Mouse (Mus musculus): Measurements from ENCODE around the gene Mfng.

The Mfng gene

DNA sequence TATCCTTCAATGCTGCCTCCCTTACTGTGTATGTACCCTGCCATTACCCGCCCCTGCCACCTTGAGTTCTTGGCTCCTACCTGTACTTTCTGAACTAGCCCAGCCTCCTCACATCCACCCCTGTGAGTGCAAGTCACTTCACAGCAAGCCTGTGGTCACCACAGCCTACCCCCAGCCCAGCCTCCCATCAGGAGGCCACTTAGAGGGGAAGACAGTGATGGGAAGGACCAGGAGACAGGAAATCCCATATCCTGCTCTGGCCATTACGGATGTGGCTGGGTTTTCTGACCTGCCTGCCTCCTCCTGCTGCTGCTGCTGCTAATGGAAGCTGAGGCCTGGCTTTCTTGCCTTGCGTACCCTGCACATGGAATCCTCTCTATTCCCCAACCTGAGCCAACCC is 14.8 kb upstream of the Mfng start:
- DNase-seq (ENCODE audit: low spot score in 2 of 2) = no peak

- DNase-seq (ENCODE audit: low spot score in 2 of 2) = no peak
Observed at GRCm38 (mm10) chr15:78787287-78787856, 14.1 kb upstream of the Mfng start.

GRCm38 (mm10) chr15:78786411-78786818 is 13.1 kb upstream of the Mfng start:
- no peak for DNase-seq (ENCODE audit: low spot score in 2 of 2)

DNA sequence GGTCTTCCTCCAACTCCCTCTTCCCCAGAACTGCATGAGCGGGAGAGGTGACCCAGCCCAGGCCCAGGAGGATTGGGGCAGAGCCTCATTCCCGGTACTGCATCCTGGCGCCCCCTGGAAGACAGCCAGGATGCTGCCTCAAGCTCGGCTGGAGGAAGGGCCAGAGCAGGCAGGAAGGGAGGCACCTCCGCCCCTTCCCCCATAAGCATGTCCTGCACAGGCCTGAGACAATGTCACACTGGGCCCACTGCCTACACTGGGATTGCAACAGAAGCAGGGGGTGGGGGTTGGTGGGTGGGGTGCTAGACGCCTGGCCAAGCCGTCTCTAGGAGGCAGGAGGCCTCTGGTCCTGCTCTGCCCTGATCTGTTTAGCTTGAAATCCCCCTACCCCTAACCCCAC is 12.7 kb upstream of the Mfng start:
- no peak for DNase-seq (ENCODE audit: low spot score in 2 of 2)

DNA sequence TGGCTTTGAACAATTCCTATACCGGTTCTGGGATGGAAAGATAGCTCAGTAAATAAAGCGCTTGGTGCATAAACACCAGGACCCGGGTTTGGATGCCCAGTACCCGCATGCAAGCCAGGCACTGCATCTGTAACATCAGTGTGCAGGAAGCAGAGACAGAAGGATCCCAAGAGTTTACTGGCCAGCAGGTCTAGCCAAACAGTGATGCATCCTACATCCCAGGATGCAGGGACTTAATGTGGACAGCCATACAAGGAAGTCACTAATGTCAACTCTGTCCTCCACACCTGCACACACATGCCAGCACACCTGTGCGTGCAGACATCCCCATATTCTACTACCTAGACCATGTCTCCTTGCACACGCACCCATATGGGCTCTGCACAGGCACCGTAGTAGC is 12.0 kb upstream of the Mfng start:
- DNase-seq (ENCODE audit: low spot score in 2 of 2) = no peak

DNA sequence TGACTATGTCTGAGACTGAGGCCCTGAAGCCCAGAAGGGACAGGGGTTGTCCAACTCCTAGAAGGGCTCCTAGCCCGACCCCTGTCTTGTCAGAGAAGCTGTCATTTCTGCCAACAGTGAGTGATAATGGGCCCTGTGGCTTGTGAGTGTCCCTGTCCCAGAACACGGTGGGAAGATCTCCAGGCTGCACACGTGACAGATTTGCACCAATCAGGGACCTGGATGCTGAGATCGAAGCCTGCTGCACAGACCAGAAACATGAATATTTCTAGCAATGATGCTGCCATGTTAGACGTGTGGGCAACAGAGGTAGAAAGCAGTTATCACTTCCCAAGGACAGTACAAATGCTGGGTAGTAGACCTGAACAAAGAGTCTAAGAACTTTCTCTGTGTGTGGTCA is 11.2 kb upstream of the Mfng start:
- DNase-seq (ENCODE audit: low spot score in 2 of 2) = no peak

GRCm38 (mm10) chr15:78782348-78783103 is 9.3 kb upstream of the Mfng start:
- no peak for DNase-seq (ENCODE audit: low spot score in 2 of 2)

DNA sequence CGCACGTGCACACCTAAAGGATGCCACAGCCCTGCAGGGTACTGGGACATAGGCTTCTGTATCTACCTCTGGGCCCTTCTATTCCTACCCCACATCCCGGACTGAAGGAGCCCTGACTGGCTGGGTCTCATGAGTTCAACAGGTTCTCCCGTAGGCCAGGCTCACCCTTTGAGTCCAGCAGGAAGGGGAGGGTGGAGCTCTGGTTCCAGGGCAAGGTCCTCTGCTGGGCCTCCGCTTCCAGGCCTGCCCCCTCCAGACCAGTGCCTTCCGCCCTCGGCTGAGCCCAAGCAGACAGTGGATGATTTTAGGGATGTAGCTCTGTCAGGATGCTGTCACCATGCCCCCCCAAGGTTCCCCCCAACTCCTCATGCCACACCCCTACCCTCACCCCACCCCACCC is 7.6 kb upstream of the Mfng start:
- DNase-seq (ENCODE audit: low spot score in 2 of 2) = no peak

DNA sequence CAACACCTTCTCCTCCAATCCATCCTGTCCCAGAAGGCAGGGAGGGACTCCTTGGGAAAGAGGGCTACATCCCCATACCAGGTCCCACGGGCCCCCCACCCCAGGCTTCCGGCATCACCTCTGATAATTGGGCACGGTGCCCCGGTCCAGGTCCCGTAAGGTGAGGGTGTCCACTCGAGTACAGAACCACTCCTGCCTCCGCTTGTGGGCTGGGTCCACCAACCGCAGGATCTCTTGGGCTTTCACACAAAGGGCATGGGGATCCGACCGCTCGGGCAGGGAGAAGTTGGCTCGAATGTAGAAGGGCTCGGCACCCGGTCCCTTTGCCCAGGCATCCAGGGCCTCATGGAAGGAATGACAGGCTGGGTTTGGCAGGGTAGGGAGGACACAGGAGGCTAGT is 7.1 kb upstream of the Mfng start:
- DNase-seq (ENCODE audit: low spot score in 2 of 2) = no peak

DNA sequence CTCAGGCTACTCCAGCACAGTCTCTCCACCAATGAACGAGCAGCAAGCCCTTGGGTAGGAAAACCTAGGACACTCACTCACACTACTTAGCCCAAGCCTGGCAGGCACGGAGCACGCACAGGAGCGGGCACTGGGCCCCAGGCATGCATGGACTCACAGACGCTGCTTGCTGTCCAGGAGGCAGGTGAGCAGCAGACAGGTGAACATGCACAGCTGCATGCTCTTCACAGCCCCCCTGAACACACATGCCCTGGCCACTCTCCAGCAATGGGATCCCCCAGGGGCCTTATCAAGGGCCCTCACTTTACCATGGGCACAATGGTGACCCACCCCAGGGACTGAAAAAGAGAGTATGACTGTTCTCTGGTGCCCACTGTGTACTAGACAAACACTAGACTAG is 6.4 kb upstream of the Mfng start:
- no peak for DNase-seq (ENCODE audit: low spot score in 2 of 2)

GRCm38 (mm10) chr15:78779253-78779652 is 6.0 kb upstream of the Mfng start:
- DNase-seq (ENCODE audit: low spot score in 2 of 2) = no peak

DNA sequence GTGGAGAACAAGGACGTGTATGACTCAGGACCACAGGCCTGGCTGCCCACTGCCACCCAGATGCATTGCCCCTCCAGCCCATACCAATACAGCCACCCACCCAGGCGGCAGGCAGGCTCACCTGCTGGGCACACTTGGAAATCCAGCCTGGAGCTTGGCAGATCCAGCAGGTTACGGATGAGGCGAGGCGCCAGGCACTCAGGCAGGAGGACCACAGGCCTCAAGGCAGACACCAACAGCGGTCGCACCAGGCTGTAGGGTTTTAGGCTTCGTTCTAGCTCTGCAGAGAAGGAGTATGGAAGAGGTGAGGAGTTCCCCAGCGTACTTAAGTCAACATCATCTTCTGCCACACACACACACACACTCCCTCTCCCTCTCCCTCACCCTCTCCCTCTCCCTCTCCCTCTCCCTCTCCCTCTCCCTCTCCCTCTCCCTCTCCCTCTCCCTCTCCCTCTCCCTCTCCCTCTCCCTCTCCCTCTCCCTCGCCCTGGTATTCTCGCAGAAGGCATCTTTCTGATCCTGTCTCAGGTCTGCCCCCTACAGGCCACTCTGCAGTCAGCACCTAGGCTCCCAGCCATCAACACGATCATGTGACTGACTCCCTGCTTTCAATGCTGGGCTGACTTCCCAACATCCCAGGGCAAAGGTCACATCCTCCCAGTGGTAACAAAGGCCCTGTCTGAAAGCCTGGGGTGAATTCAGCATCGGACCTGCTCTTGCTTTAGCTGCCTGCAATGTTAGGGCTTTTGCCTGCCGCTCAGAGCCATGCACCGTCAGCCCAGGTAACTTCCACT is 5.0 kb upstream of the Mfng start:
- DNase-seq (ENCODE audit: low spot score in 2 of 2) = peak; percentile 92 to 93

DNA sequence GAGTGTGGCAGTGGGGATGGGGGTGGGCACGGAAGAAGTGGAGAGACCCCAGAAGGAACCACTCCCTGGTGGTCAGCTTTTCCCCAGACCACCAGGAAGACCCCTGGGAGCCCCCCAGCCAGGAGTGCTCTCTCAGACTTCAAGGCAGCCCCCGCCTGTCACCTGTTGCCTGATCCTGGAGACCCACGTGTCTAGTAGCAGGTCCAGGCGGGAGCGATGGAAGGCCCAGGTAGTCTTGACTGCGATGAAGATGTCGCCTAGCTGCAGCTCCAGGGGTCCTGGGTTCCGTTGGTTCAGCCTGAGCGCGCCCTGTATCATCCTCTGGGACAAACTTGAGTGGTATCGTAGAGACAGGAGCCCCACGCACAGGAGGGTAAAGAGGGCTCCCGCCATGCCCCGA is 419 bp downstream of the Mfng start:
- no peak for DNase-seq (ENCODE audit: low spot score in 2 of 2)

- DNase-seq (ENCODE audit: low spot score in 2 of 2) = no peak
Observed at GRCm38 (mm10) chr15:78772368-78772763, 909 bp downstream of the Mfng start.

GRCm38 (mm10) chr15:78771531-78772367 is 1.5 kb downstream of the Mfng start:
- no peak for DNase-seq (ENCODE audit: low spot score in 2 of 2)

DNA sequence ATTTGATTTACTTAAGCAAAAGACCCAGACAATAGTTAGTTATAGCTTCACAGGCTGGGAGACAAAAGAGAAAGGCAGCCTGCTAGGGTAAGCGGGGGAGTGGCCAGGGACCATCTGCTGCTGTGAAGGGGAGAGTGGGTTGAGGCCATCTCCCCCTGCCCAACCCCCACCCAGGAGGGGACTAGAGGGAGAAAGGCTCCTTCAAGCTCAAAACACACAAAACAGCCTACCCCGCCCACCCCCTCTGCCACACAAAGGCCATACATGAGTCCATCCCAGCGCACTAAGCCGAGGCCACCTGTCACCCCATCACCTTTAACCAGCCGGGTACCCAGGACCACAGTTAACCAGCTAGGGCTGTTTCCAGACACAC is 2.3 kb downstream of the Mfng start:
- no peak for DNase-seq (ENCODE audit: low spot score in 2 of 2)

GRCm38 (mm10) chr15:78770234-78770982 is 2.9 kb downstream of the Mfng start:
- DNase-seq (ENCODE audit: low spot score in 2 of 2) = no peak

DNA sequence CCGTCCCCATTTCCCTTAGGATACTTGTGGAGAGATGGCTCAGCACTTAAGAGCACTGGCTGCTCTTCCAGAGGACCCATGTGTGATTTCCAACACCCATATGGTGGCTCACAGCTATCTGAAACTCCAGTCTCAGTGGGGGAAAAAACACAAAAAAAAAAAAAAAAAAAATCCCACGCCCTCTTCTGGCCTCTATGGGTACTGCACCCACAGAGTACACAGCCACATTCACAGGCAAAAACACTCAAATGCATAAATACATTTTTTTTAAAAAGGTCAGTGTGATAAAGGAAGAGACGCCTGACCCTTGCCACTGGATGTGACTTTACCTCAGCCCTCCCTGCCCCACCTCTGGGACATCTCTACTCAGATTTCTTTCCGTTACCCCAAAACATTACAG is 4.2 kb downstream of the Mfng start:
- DNase-seq (ENCODE audit: low spot score in 2 of 2) = no peak

DNA sequence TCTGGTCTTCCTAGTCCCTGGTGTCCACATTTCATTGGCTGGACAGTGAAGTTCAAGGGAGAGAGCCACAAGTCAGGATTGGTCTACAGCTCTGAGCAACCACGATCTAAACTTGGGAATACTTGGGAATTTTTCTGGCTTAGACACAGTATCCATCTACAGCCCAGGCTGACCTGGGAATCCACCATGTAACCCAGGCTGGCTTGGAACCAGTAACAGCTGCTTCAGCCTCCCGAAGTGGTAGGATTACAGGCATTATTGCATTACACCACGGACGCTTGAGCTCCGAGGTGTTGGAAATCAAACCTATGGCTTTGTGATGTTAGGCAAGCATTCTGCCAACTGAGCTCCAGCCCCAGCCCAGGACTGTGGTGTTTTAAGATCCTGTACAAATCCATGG is 9.6 kb downstream of the Mfng start:
- no peak for DNase-seq (ENCODE audit: low spot score in 2 of 2)

- no peak for DNase-seq (ENCODE audit: low spot score in 2 of 2)
Observed at GRCm38 (mm10) chr15:78763210-78763609, 10.1 kb downstream of the Mfng start.

DNA sequence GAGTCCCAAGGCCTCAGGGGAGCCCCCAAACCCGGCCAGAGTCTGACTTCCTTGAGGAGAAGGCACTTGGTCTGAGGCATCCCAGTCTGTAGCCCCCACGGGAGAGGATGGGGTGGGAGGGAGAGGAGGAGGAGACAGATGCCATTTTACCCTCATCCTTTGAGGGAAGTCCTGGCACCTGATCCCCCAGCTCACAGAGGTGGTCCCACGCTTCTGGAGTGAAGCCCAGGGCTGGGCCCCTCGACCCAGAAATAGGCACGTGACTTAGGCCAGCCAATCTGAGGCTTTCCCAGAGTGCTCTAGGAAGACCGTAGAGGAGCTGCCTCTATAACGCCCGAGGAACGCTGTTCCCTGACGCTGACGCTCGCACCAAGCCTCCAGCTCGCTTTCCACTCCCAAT is 12.2 kb downstream of the Mfng start:
- no peak for DNase-seq (ENCODE audit: low spot score in 2 of 2)

Data from frontal cortex, postnatal 36 days (tissue).